Mouse (Mus musculus) heart, embryonic 16.5 days (tissue): ENCODE measurements around the gene Gtse1. TPM values are rescaled to one million over a fixed set of nuclear protein-coding genes. Genes with fewer than 3 reads are reported as not detected.
A peak's percentile ranks its signal among the peaks of the same experiment; 100 is the strongest.

Source experiments
- ATAC-seq: fragments of 200-750 bp; cut with Nextera tagmentation; replicated peaks from 2 replicates; pipeline ENCODE4 v1.8.0; 2017; ENCODE audit warnings: moderate number of reproducible peaks; ENCODE audit not compliant: insufficient read depth, low FRiP score; ENCODE audit errors: extremely low read depth
- H3K27ac ChIP-seq: fragments of 300-500 bp; sonication (generic); 2 replicates; pipeline ENCODE4 v1.5.1; 2014; ENCODE audit warnings: mild to moderate bottlenecking, low read length, control low read depth, moderate library complexity
- H3K27me3 ChIP-seq: fragments of 300-500 bp; sonication (generic); 2 replicates; pipeline ENCODE4 v1.6.1; 2014; ENCODE audit warnings: low read length, mixed read lengths; ENCODE audit not compliant: control insufficient read depth, insufficient read depth
- H3K36me3 ChIP-seq: fragments of 300-500 bp; sonication (generic); 2 replicates; pipeline ENCODE4 v1.6.1; 2014; ENCODE audit not compliant: control insufficient read depth, insufficient read depth
- H3K4me1 ChIP-seq: fragments of 300-500 bp; sonication (generic); 2 replicates; pipeline ENCODE4 v1.6.1; 2014; ENCODE audit warnings: low read length, mixed read lengths; ENCODE audit not compliant: control insufficient read depth, insufficient read depth
- H3K4me2 ChIP-seq: fragments of 300-500 bp; sonication (generic); 2 replicates; pipeline ENCODE4 v1.6.1; 2014; ENCODE audit warnings: low read depth, mild to moderate bottlenecking, control low read depth, low read length
- H3K4me3 ChIP-seq: fragments of 300-500 bp; sonication (generic); 2 replicates; pipeline ENCODE4 v1.5.1; 2014; ENCODE audit warnings: mild to moderate bottlenecking, control low read depth, low read length
- H3K9ac ChIP-seq: fragments of 300-500 bp; sonication (generic); 2 replicates; pipeline ENCODE4 v1.6.1; 2014; ENCODE audit warnings: low read length, control low read depth
- H3K9me3 ChIP-seq: fragments of 300-500 bp; sonication (generic); replicated peaks from 2 replicates; pipeline ENCODE4 v1.6.1; 2016; ENCODE audit warnings: low read length; ENCODE audit not compliant: control insufficient read depth
- WGBS: fragments of 180-500 bp; shearing (Covaris S2); extraction: QIAGEN DNeasy Blood & Tissue Kit; methylation state at CpG from one replicate; pipeline ENCODE4 v1.1.7; 2014; 5-methylcytosine and 5-hydroxymethylcytosine counted together
- polyA plus RNA-seq: library from polyadenylated mRNA; unstranded; fragments of >200 nt; fragmentation: Nextera tagmentation; extraction: Ambion mirVana; gene quantifications from 2 replicates; pipeline ENCODE4 v1.2.1, GENCODE M21; 2015

The Gtse1 gene
- polyA plus RNA-seq, result 24.8 and 25.5 TPM in 2 replicates

DNA sequence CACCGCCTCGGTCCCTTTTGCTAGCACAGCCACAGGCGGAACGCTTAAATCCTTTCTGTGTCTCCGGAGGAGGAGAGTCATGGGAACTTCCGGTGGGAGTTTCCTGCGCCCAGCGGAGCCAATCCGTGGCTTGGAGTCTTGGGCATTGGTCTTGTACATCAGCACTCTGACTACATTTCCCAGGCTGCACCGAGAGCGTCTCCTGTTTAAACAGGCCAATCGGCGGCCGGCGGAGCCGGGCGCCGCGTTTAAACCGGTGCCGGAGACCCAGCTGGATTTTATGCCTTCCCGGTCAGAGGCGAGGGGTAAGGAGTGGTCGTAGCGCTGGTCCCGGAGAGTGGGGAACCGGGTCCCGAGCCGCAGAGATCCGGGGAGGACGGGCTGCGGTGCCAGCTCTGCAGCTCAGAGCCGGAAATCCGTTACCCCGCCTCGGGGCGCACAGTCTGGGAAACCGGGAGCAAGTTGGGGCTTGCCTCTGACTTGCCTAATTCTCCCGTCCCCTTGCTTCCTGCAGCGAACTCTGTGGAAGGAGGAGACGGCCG, at the start of gene Gtse1:
Gtse1 (plus strand) TSS at position 256 of the 542 bp plus-strand sequence.
- Histone ChIP-seq H3K36me3 (peaks cover 23% of the 10 kb centered on the region), H3K4me2 (peak within 1 kb of the TSS; percentile 79), H3K4me3 (peak within 1 kb of the TSS; percentile 63), H3K27me3 (no peaks in the 10 kb centered on the region), H3K4me1 (peaks cover 18% of the 10 kb centered on the region), H3K9ac (peak within 1 kb of the TSS; percentile 81), H3K27ac (peak within 1 kb of the TSS; percentile 65), H3K9me3 (no peaks in the 10 kb centered on the region)
- peak; percentile 98 for ATAC-seq
- under 1% methylated on average over 42 of the region's 42 CpGs for WGBS

DNA sequence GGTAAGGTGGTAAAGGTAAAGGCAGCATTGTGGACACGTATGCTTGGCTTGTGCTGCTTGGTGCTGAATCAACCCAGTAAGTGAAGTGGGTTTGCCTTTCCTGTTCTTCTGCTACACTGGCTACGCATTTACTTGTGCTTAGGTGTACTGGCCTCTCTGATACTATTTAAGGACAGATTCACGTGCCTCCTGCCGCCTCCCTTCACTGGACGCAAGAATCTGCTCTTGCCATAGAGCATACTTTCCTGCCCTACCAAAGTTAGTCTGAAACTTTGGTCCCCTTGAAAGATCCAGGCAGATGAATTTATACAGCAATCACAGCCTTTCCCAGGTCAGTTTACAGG, 49.1 kb upstream of the Gtse1 start:
- H3K4me1 ChIP-seq, result peaks cover 19% of the 10 kb centered on the region
- H3K9me3 ChIP-seq, result 0 out of 2 replicates have a peak, but pooled peaks cover under 1% of the 10 kb centered on the region
- peak overlapping the region; percentile 76 for H3K4me2 ChIP-seq
- no peaks in the 10 kb centered on the region for H3K27me3 ChIP-seq
- peak; percentile 15; the same call in 1 of the 2 replicates for ATAC-seq
- whole genome bisulfite sequencing, result 36% methylated on average over 5 of the region's 5 CpGs
- H3K4me3 ChIP-seq, result peak overlapping the region; percentile 85
- H3K36me3 ChIP-seq, result peaks cover 3% of the 10 kb centered on the region; the same call in 1 of the 2 replicates
- H3K9ac ChIP-seq, result peak overlapping the region; percentile 94
- peak overlapping the region; percentile 100 for H3K27ac ChIP-seq

DNA sequence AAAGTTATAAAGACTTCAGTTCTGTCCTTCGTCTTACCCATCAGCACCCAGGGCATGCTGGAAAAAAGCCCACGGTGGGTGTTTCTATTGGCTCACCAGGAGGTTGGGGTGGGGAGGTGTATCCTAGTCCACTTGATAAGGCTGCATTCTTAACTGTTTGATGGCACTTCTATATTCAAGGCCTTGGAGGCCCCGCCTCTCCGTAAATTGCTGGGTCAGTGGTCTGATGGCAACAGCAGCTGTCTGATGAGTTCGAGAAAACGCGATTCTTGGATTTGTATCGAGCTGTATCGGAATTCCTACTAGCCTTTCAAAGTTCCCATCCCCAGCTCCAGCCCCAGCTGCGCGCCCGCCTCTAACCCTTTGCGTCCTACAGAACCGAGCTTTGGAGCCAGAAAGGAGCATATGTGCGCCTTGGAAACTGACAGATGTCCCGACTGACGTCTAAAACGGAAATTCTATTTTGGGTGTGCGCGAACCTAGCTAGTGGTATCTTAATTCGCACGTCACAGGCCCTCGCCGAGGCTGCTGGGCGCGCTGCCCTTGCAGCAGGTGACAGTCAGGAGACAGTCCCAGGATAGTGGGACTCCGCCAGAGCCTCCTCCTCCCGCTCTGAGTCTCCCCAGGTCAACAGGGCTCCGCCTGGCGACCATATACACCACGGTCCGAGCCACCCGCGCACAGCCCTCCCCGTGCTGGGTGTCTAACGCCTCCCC, 48.6 kb upstream of the Gtse1 start:
- ATAC-seq, result peak; percentile 81

DNA sequence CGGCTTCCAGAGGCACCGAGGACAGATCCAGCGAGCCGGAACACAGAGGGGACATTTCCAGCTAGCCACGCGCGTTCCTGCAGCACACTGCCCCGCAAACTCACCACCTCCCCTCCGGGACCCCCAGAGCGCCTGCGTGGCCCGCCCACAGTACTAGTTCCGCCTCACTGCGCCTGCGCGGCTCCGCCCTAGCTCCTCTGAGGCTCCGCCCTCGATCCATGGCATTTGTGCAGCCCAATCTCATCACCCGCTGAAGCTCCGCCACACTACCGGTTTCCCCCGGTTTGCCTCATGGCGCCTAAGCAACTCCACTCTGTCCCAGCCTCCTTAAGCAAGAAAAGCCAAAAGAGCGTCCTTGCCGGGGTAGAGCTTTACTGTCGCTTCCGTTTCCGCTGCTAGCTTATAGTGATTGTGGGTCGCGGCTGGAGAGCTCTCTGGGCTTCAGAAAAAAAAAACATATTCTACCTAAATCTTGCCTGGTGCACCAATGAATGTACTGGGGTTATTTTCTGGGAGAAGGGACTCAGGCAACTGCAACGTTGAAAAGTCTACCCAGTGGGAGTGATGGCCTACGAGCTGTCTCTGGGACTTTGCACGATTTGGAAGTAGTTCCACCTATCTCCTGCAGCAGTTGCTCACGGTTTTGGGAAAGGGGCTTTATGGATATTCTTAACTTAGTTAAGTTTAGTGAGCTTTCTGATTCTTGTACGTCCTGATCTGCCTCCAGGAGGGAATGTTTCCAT, 47.8 kb upstream of the Gtse1 start, which contains the start of gene Cdpf1:
Cdpf1 (minus strand) TSS at position 163 of the 743 bp plus-strand sequence.
- Histone ChIP-seq H3K4me1 (peaks cover 19% of the 10 kb centered on the region), H3K9ac (peak within 1 kb of the TSS; percentile 94), H3K9me3 (peaks cover 5% of the 10 kb centered on the region; the same call in 1 of the 2 replicates), H3K4me3 (peak within 1 kb of the TSS; percentile 85), H3K27me3 (no peaks in the 10 kb centered on the region), H3K27ac (peak within 1 kb of the TSS; percentile 100), H3K4me2 (peak within 1 kb of the TSS; percentile 76), H3K36me3 (peaks cover 3% of the 10 kb centered on the region; the same call in 1 of the 2 replicates)
- WGBS, result 3% methylated on average over 36 of the region's 36 CpGs
- peak; percentile 93 for ATAC-seq

More for the DNA sequence above, 48.6 kb upstream of the Gtse1 start:
- 2% methylated on average over 36 of the region's 36 CpGs for WGBS
- peaks cover 19% of the 10 kb centered on the region for H3K4me1 ChIP-seq
- H3K4me3 ChIP-seq, result peak overlapping the region; percentile 85
- H3K27me3 ChIP-seq, result no peaks in the 10 kb centered on the region
- H3K36me3 ChIP-seq, result peaks cover 3% of the 10 kb centered on the region; the same call in 1 of the 2 replicates
- H3K9me3 ChIP-seq, result 0 out of 2 replicates have a peak, but pooled peaks cover 4% of the 10 kb centered on the region
- H3K4me2 ChIP-seq, result peak overlapping the region; percentile 76
- H3K27ac ChIP-seq, result peak overlapping the region; percentile 100
- H3K9ac ChIP-seq, result peak overlapping the region; percentile 94

DNA sequence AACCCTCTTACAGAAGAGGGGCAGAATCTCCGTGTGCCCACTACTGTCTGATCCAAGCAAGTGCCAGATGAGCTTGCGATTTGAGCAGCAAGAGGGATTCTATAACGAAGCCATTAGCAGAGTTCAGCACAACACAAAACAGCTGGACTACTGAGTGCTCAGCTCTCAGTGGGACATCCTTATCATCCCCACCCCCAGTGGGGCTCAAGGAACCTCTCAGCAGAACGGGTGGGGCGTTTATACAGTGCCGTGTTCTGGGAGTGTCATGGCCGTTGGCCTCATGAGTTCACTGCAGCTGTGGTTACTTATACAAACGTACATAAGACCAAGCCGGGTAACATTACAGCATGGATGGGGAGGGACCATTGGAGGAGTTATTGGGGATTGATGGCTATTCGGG, 46.1 kb upstream of the Gtse1 start:
- Histone ChIP-seq H3K27me3 (no peaks in the 10 kb centered on the region), H3K9ac (no peak overlapping the region), H3K36me3 (no peaks in the 10 kb centered on the region), H3K27ac (no peak overlapping the region), H3K4me2 (no peak overlapping the region), H3K4me1 (peaks cover 19% of the 10 kb centered on the region), H3K9me3 (peaks cover 15% of the 10 kb centered on the region), H3K4me3 (no peak overlapping the region)
- ATAC-seq, result no peak
- WGBS, result 53% methylated on average over 10 of the region's 10 CpGs

DNA sequence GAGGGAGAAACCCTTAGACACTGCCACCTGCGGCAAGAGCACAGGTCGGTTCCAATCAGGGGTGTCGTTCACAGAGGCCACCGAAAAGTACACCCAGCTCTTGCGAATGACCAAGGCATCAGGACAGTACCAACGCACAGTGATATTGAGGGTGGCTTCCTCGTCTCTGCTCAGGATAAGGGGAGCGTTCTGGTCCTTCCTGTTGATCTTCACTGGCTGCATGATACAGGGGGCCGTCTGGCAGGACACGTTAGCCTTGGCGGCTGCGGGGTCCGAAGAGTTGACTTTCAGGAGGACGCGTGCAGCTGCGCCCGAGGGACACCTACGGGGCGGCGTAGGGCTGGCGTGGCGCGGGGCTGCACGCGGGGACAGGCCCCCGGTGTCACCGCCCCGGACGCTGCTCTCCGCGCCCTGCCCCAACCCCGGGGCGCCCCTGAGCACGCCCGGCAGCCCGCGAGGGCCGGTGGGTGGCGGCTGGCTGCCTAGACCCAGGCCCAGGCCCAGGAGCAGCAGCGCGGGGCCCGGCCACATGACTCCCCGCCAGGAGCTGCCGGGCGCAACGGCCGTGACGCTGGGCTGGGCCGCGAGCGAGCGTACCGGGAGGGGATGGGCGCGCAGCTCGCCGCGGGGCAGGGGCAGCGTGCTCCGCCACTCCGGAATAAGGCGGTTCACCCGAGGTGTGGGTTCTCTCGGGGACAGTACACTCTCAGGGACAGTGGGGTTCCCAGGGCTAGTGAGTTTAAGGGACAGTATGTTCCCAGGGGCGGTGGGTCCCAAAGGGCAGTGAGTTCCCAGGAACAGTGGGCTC, 38.1 kb upstream of the Gtse1 start, which contains the start of gene Pkdrej:
Pkdrej (minus strand) TSS at position 532 of the 808 bp plus-strand sequence.
- peaks cover 21% of the 10 kb centered on the region for H3K9me3 ChIP-seq
- H3K27me3 ChIP-seq, result peaks cover 15% of the 10 kb centered on the region
- WGBS, result 1% methylated on average over 58 of the region's 65 CpGs
- H3K4me3 ChIP-seq, result peak within 1 kb of the TSS; percentile 60
- peak within 1 kb of the TSS; percentile 82 for H3K9ac ChIP-seq
- H3K4me1 ChIP-seq, result peaks cover 7% of the 10 kb centered on the region
- H3K36me3 ChIP-seq, result no peaks in the 10 kb centered on the region
- peak within 1 kb of the TSS; percentile 95 for H3K4me2 ChIP-seq
- peak; percentile 79 for ATAC-seq
- no peak within 1 kb of the TSS for H3K27ac ChIP-seq

DNA sequence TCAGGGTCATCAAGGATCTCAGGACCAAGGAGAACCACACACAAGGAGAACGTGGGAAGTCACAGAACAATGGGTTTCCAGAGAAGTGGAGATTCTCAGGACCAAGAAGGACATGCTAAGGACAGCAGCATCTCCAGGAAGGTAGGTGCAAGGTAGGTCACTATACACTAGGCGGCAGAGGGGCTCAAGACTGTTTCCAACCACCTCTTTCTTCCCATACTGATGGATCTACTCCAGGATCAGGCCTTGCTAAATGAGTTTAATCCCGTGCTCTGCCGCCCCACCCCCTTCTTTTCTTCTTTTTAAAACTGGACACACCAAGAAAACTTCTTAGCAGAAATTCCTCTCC, 37.6 kb upstream of the Gtse1 start:
- 10% methylated on average over 4 of the region's 4 CpGs for WGBS

DNA sequence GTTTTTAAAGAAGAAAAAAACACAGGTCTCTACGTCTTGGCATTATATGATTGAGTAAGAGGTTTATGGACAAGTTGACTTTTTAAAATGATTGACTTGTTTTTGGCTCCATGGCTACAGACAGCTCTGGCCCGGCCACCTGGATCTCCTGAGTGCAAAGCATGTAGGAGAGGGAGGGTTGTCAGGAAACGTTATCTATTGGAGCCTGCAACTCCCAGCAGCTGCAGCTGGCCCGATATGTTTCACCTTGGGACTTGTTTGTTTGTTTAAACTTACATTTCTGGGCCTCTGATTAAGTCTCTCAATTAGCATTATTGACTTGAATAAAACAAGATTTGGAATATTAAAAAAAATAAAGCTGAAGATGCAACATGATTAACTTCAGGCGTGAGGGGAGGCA, 32.9 kb upstream of the Gtse1 start:
- H3K9ac ChIP-seq, result no peak overlapping the region
- peaks cover 5% of the 10 kb centered on the region; the same call in 1 of the 2 replicates for H3K4me1 ChIP-seq
- ATAC-seq, result no peak
- no peaks in the 10 kb centered on the region for H3K27me3 ChIP-seq
- H3K27ac ChIP-seq, result no peak overlapping the region
- 40% methylated on average over 5 of the region's 5 CpGs for WGBS
- no peaks in the 10 kb centered on the region for H3K9me3 ChIP-seq
- H3K4me2 ChIP-seq, result no peak overlapping the region
- no peak overlapping the region for H3K4me3 ChIP-seq
- no peaks in the 10 kb centered on the region for H3K36me3 ChIP-seq

More for the DNA sequence above, 37.6 kb upstream of the Gtse1 start:
- Histone ChIP-seq H3K9ac (peak overlapping the region; percentile 82), H3K36me3 (no peaks in the 10 kb centered on the region), H3K9me3 (peaks cover 17% of the 10 kb centered on the region), H3K4me2 (peak overlapping the region; percentile 95), H3K27ac (no peak overlapping the region), H3K4me3 (peak overlapping the region; percentile 60), H3K4me1 (peaks cover 7% of the 10 kb centered on the region), H3K27me3 (peaks cover 15% of the 10 kb centered on the region)
- ATAC-seq, result peak; percentile 45
